Mouse (Mus musculus) MEL (cell line): Measurements from ENCODE around the gene Bsn. TPM values are rescaled to one million over a fixed set of nuclear protein-coding genes. Genes with fewer than 3 reads are reported as not detected.

ENCODE experiments used
- DNase-seq: peaks from one replicate; pipeline ENCODE4 v3.0.0; 2011; ENCODE audit warnings: low read depth, low spot score
- H3K27ac ChIP-seq: 2 replicates; pipeline ENCODE4 v1.5.1; 2012; ENCODE audit warnings: low read depth, mild to moderate bottlenecking, control low read depth, low read length, moderate library complexity; ENCODE audit not compliant: control insufficient read depth
- H3K27me3 ChIP-seq, 2 experiments: fragments of 150-350 bp in 1 of 2; sonication (generic) in 1 of 2; 2 replicates each; pipeline ENCODE4 v1.6.1; 2012; ENCODE audit warnings: low read length in 2 of 2, mild to moderate bottlenecking in 2 of 2, improper control_type of control experiment in 1 of 2, moderate library complexity in 1 of 2; ENCODE audit not compliant: insufficient read depth in 2 of 2, control insufficient read depth in 1 of 2
- H3K36me3 ChIP-seq, 2 experiments: 2 replicates each; pipeline ENCODE4 v1.6.1; 2012 to 2014; ENCODE audit warnings: low read length in 2 of 2, improper control_type of control experiment in 1 of 2, inconsistent platforms in 1 of 2, mild to moderate bottlenecking in 1 of 2; ENCODE audit not compliant: insufficient read depth in 2 of 2, control insufficient read depth in 1 of 2
- H3K4me1 ChIP-seq, 2 experiments: fragments of 150-350 bp in 1 of 2; sonication (generic) in 1 of 2; 2 replicates each; pipeline ENCODE4 v1.6.1; 2012; ENCODE audit warnings: low read length in 2 of 2, improper control_type of control experiment in 1 of 2, mild to moderate bottlenecking in 1 of 2; ENCODE audit not compliant: insufficient read depth in 2 of 2, control insufficient read depth in 1 of 2
- H3K4me3 ChIP-seq, 2 experiments: fragments of 150-350 bp in 1 of 2; sonication (generic) in 1 of 2; 2 replicates each; pipeline ENCODE4 v1.5.1; 2012; ENCODE audit warnings: low read depth in 2 of 2, low read length in 2 of 2, mild to moderate bottlenecking in 2 of 2, moderate library complexity in 2 of 2, control low read depth in 1 of 2, improper control_type of control experiment in 1 of 2; ENCODE audit not compliant: control insufficient read depth in 1 of 2, insufficient read depth in 1 of 2
- H3K79me2 ChIP-seq: 2 replicates; pipeline ENCODE4 v1.6.1; 2012; ENCODE audit warnings: mild to moderate bottlenecking, low read length, moderate library complexity; ENCODE audit not compliant: control insufficient read depth, poor library complexity, insufficient read depth
- H3K9ac ChIP-seq: 2 replicates; pipeline ENCODE4 v1.6.1; 2012; ENCODE audit warnings: low read depth, mild to moderate bottlenecking, control low read depth, low read length, moderate library complexity; ENCODE audit not compliant: control insufficient read depth, poor library complexity, severe bottlenecking
- H3K9me3 ChIP-seq: fragments of 150-350 bp; sonication (generic); replicated peaks from 2 replicates; pipeline ENCODE4 v1.6.1; 2012; ENCODE audit warnings: mild to moderate bottlenecking, low read length, improper control_type of control experiment, moderate library complexity; ENCODE audit not compliant: insufficient read depth
- CHD1 ChIP-seq: IDR thresholded peaks from 2 replicates; pipeline ENCODE4 v1.6.1; 2012; ENCODE audit warnings: low read depth, mild to moderate bottlenecking, inconsistent platforms, low read length, improper control_type of control experiment
- CTCF ChIP-seq, 3 experiments: IDR thresholded peaks in 2 of 3; conservative IDR thresholded peaks in 1 of 3; 2 replicates each; pipeline ENCODE4 v1.5.1; 2011 to 2012; ENCODE audit warnings: low read length in 3 of 3, low read depth in 2 of 3, mild to moderate bottlenecking in 2 of 3, improper control_type of control experiment in 1 of 3, inconsistent platforms in 1 of 3, mixed read lengths in 1 of 3, moderate library complexity in 1 of 3; ENCODE audit not compliant: control insufficient read depth in 1 of 3, insufficient read depth in 1 of 3, poor library complexity in 1 of 3, severe bottlenecking in 1 of 3
- ELF1 ChIP-seq: IDR thresholded peaks from 2 replicates; pipeline ENCODE4 v1.6.1; 2014; ENCODE audit warnings: low read depth, mild to moderate bottlenecking, inconsistent platforms, low read length, improper control_type of control experiment, moderate library complexity
- ETS1 ChIP-seq: IDR thresholded peaks from 2 replicates; pipeline ENCODE4 v1.6.1; 2012; ENCODE audit warnings: low read depth, mild to moderate bottlenecking, inconsistent platforms, low read length, improper control_type of control experiment, moderate library complexity
- GABPA ChIP-seq: IDR thresholded peaks from 2 replicates; pipeline ENCODE4 v1.6.1; 2012; ENCODE audit warnings: low read depth, mild to moderate bottlenecking, inconsistent platforms, low read length, improper control_type of control experiment, moderate library complexity
- MAX ChIP-seq: IDR thresholded peaks from 2 replicates; pipeline ENCODE4 v1.6.1; 2011; ENCODE audit warnings: low read length, improper control_type of control experiment
- MXI1 ChIP-seq: IDR thresholded peaks from 2 replicates; pipeline ENCODE4 v1.6.1; 2011; ENCODE audit warnings: mild to moderate bottlenecking, low read depth, low read length, improper control_type of control experiment
- MYB ChIP-seq: IDR thresholded peaks from 2 replicates; pipeline ENCODE4 v1.6.1; 2011; ENCODE audit warnings: mild to moderate bottlenecking, low read depth, low read length, improper control_type of control experiment
- NELFE ChIP-seq: IDR thresholded peaks from 2 replicates; pipeline ENCODE4 v1.6.1; 2011; ENCODE audit warnings: low read depth, low read length, improper control_type of control experiment
- NRF1 ChIP-seq: IDR thresholded peaks from 2 replicates; pipeline ENCODE4 v1.6.1; 2014; ENCODE audit warnings: low read depth, mild to moderate bottlenecking, inconsistent platforms, low read length, improper control_type of control experiment, moderate library complexity; ENCODE audit not compliant: poor library complexity, insufficient read depth, severe bottlenecking
- POLR2AphosphoS2 ChIP-seq: IDR thresholded peaks from 2 replicates; pipeline ENCODE4 v1.6.1; 2011; ENCODE audit warnings: low read length, improper control_type of control experiment
- RAD21 ChIP-seq: IDR thresholded peaks from 2 replicates; pipeline ENCODE4 v1.6.1; 2011; ENCODE audit warnings: mild to moderate bottlenecking, low read depth, low read length, improper control_type of control experiment
- SMC3 ChIP-seq: IDR thresholded peaks from 2 replicates; pipeline ENCODE4 v1.6.1; 2011; ENCODE audit warnings: low read depth, low read length, improper control_type of control experiment
- TAL1 ChIP-seq: IDR thresholded peaks from 2 replicates; pipeline ENCODE4 v1.6.1; 2012; ENCODE audit warnings: mild to moderate bottlenecking, inconsistent platforms, low read length, moderate library complexity, mixed read lengths
- TCF12 ChIP-seq: IDR thresholded peaks from 2 replicates; pipeline ENCODE4 v1.6.1; 2014; ENCODE audit warnings: low read depth, mild to moderate bottlenecking, inconsistent platforms, low read length, improper control_type of control experiment, moderate library complexity
- ZC3H11A ChIP-seq: IDR thresholded peaks from 2 replicates; pipeline ENCODE4 v1.6.1; 2012; ENCODE audit warnings: low read depth, mild to moderate bottlenecking, inconsistent platforms, low read length, improper control_type of control experiment
- ZMIZ1 ChIP-seq: IDR thresholded peaks from 2 replicates; pipeline ENCODE4 v1.6.1; 2012; ENCODE audit warnings: low read depth, mild to moderate bottlenecking, inconsistent platforms, low read length, improper control_type of control experiment, moderate library complexity
- polyA plus RNA-seq, 2 experiments: library from polyadenylated mRNA; stranded (reverse) in 1 of 2; unstranded in 1 of 2; fragments of >175 nt in 1 of 2; fragments of >200 nt in 1 of 2; gene quantifications; 2 replicates each; pipeline versions ENCODE4 v1.2.1 to v1.2.4; 2012; ENCODE audit warnings: low replicate concordance in 2 of 2, low read depth in 1 of 2; ENCODE audit not compliant: insufficient read length in 2 of 2, insufficient read depth in 1 of 2, missing spikeins in 1 of 2
- total RNA-seq: library from RNA; depleted of rRNA; stranded (reverse); fragments of 300-350 nt; gene quantifications from 2 replicates; pipeline ENCODE4 v1.2.3, GENCODE M21; 2012

Gene Bsn
- total and polyA plus RNA-seq, 3 experiments: 3.5 to 5.6 TPM; not detected in 1

GRCm38 (mm10) chr9:108065491-108066011, 124.6 kb downstream of the Bsn start:
- peak; percentile 70 for DNase-seq

DNA sequence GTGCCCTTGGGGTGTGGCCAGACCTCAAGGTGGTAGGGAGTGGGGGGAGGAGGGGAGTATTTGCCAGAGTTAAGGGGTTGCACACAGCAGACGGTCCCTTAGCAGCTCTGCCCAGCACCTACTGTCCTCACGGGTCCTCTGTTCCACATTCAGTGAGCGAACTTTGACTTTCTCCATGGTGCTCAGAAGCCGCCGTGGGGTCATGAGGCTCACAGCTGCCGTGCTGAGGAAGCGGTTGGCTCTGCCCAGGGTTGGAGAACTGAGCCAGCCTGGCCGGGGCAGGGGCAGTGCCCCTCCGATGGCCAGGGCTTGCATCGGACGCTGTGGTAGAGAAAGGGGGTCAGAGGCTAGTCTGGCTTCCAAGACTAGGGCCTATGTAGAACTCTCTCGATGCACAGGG, 126.8 kb downstream of the Bsn start:
- H3K4me3 ChIP-seq: no peak overlapping the region
- H3K27ac ChIP-seq: no peak overlapping the region
- H3K27me3 ChIP-seq: no peaks in the 10 kb centered on the region
- H3K9me3 ChIP-seq: no peaks in the 10 kb centered on the region
- TF ChIP-seq POLR2AphosphoS2: no peak
- no peak for TF ChIP-seq ETS1
- TF ChIP-seq CHD1: no peak
- no peak for TF ChIP-seq ELF1
- TF ChIP-seq MYB: no peak
- no peak for TF ChIP-seq GABPA
- TF ChIP-seq SMC3: no peak
- no peak for TF ChIP-seq ZMIZ1
- no peak for TF ChIP-seq NELFE
- TF ChIP-seq TAL1: no peak
- no peak overlapping the region for H3K9ac ChIP-seq
- no peaks in the 10 kb centered on the region for H3K79me2 ChIP-seq
- no peaks in the 10 kb centered on the region; a peak in 1 of 4 replicates for H3K36me3 ChIP-seq
- DNase-seq: no peak
- no peaks in the 10 kb centered on the region for H3K4me1 ChIP-seq

More at GRCm38 (mm10) chr9:108065491-108066011, 124.6 kb downstream of the Bsn start:
- Histone ChIP-seq H3K9ac (no peak overlapping the region), H3K27ac (no peak overlapping the region), H3K27me3 (no peaks in the 10 kb centered on the region), H3K79me2 (no peaks in the 10 kb centered on the region), H3K4me1 (no peaks in the 10 kb centered on the region), H3K9me3 (no peaks in the 10 kb centered on the region), H3K4me3 (no peak overlapping the region), H3K36me3 (no peaks in the 10 kb centered on the region; a peak in 1 of 4 replicates)
- TF ChIP-seq MAX (no peak), SMC3 (peak; percentile 81), ZC3H11A (peak; percentile 59), NRF1 (no peak), CTCF (IDR thresholded peaks at IDR 0.05 in 2 of 3, conservative IDR thresholded peaks at IDR 0.05 in 1 of 3; ENCODE audit: control insufficient read depth in 1 of 3, insufficient read depth in 1 of 3, low read depth in 2 of 3, low read length in 3 of 3, poor library complexity in 1 of 3, severe bottlenecking in 1 of 3) (peak; percentile 80 to 84 (median 80)), RAD21 (peak; percentile 73)

- Histone ChIP-seq H3K4me1 (no peaks in the 10 kb centered on the region), H3K36me3 (no peaks in the 10 kb centered on the region; a peak in 1 of 4 replicates), H3K27me3 (no peaks in the 10 kb centered on the region), H3K79me2 (no peaks in the 10 kb centered on the region), H3K27ac (no peak overlapping the region), H3K4me3 (no peak overlapping the region), H3K9me3 (no peaks in the 10 kb centered on the region), H3K9ac (no peak overlapping the region)
- TF ChIP-seq MXI1: no peak
- no peak for TF ChIP-seq TCF12
- TF ChIP-seq TAL1: no peak
- no peak for DNase-seq
Observed at GRCm38 (mm10) chr9:108062142-108062541, 128.0 kb downstream of the Bsn start.
